Mouse (Mus musculus): ENCODE results near the gene Rab11fip5. TPM values are rescaled to one million over a fixed set of nuclear protein-coding genes. Genes with fewer than 3 reads are reported as not detected.

The Rab11fip5 gene
- polyA plus RNA-seq, 1 experiment from 2014 or later = 22.1 TPM

DNA sequence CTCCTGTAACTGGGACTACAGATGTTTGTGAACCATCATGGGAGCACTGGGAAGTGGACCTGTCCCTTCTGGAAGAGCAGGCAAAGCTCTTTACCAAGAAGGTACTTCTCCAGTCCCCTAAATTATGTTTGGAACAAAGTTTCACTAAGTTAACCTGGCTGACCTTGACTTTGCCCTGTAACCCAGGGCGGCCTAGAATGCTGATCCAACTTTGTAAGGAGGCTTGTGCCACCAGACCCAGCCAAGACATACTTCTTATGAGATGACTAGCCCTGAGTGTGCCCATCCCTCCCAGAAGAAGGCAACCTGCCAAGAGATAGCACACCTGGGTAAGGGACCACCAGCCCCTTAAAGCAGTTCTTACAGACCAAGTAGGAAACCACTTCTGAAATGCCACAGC is 15.6 kb downstream of the Rab11fip5 start:
- Histone ChIP-seq H3K9me3 (no peaks in the 10 kb centered on the region), H3K4me1 (peaks cover 4% of the 10 kb centered on the region; the same call in 1 of the 2 replicates), H3K36me3 (replicated peaks) (no peaks in the 10 kb centered on the region), H3K9ac (no peak overlapping the region), H3K27ac (no peak overlapping the region), H3K4me3 (no peak overlapping the region), H3K4me2 (no peak overlapping the region), H3K27me3 (replicated peaks) (no peaks in the 10 kb centered on the region)
- ATAC-seq (replicated peaks) = no peak
- WGBS = 85% methylated on average over 1 of the region's 1 CpGs

DNA sequence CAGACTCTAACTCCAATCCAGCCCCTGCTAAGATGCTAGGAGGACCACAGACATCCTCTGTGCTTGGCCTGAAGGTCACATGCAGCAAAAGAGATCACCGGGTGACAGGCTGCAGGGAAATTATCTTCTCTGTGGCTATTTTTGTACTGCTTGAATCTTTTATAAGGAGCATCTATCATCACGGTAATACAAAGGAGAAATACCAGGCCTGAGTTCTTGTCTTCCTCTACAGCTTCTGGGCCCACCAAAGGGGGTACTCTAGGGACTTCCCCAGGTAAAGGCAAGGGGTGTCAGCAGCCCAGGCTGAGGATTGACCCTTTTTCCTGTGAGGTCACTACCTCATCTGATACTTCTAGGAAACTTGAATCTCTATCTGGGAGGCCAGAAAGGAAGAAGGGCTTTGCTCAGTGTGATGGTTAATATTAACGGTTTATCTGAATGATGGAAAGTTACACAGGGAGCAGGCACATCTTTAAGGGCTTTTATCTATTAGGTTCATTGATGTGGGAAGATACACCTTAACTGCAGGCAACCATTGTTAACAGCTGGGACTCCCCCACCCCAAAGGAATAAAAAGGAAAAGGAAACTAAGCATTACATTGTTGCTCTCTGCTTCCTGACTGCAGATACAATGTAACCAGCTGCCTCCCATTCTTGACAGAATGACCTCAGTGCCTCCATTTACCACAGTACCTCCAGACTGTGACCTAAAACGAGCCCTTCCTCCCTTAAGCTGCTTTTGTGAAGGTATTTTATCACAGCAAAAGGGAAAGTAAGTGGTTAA is 17.6 kb downstream of the Rab11fip5 start:
- Histone ChIP-seq H3K36me3 (replicated peaks) (no peaks in the 10 kb centered on the region), H3K4me3 (no peak overlapping the region), H3K27ac (0 out of 2 replicates have a peak overlapping the region, but pooled peaks have one; percentile 25), H3K4me1 (peaks cover 4% of the 10 kb centered on the region; the same call in 1 of the 2 replicates), H3K9me3 (no peaks in the 10 kb centered on the region), H3K9ac (no peak overlapping the region), H3K4me2 (no peak overlapping the region), H3K27me3 (replicated peaks) (no peaks in the 10 kb centered on the region)
- 58% methylated on average over 4 of the region's 4 CpGs for WGBS
- ATAC-seq (replicated peaks) = no peak

DNA sequence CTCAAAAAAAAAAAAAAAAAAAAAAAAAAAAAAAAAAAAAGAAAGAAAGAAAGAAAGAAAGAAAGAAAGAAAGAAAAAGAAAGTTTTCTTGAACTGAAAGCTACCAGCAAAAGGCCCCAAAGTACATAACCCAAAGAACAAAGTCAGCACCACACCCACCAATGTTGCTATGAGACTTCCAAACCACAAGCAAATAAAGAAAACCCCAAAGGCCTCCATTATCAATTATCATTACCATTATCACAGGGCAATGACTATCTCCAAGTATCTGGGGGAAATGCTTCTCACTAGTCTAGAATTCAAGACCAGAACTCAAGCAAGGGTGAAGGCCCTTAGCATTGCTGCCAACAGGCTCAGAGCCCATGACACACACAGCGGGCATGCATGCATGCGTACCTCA is 18.7 kb downstream of the Rab11fip5 start:
- ATAC-seq (replicated peaks) = no peak
- H3K4me3 ChIP-seq = no peak overlapping the region
- no peaks in the 10 kb centered on the region for H3K9me3 ChIP-seq
- H3K36me3 ChIP-seq (replicated peaks) = no peaks in the 10 kb centered on the region
- H3K4me2 ChIP-seq = no peak overlapping the region
- WGBS = 94% methylated on average over 2 of the region's 2 CpGs
- H3K4me1 ChIP-seq = peaks cover 4% of the 10 kb centered on the region; the same call in 1 of the 2 replicates
- no peak overlapping the region for H3K9ac ChIP-seq
- H3K27ac ChIP-seq = no peak overlapping the region
- H3K27me3 ChIP-seq (replicated peaks) = no peaks in the 10 kb centered on the region

DNA sequence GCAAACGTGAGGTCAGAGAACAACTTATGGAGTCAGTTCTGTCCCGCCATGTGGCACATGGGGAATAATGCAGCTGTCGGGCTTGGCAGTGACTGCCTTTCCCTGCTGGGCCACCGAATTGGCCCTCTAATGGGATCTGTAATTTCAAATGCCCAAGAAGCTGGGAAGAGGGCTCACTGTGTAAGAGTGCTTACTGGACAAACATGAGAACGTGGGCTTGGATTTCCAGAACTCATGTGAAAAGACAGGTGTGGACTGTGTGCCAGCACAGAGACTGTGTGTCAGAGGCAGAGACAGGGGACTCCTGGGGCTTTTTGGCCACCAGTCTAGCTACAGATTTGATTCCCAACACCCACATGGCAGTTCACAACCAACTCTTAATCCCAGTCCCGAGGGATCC is 19.7 kb downstream of the Rab11fip5 start:
- no peak overlapping the region for H3K4me3 ChIP-seq
- no peaks in the 10 kb centered on the region for H3K36me3 ChIP-seq (replicated peaks)
- no peak overlapping the region for H3K4me2 ChIP-seq
- no peaks in the 10 kb centered on the region for H3K27me3 ChIP-seq (replicated peaks)
- no peaks in the 10 kb centered on the region for H3K9me3 ChIP-seq
- 64% methylated on average over 6 of the region's 6 CpGs for WGBS
- no peak overlapping the region for H3K27ac ChIP-seq
- ATAC-seq (replicated peaks) = no peak
- H3K9ac ChIP-seq = no peak overlapping the region
- peaks cover 4% of the 10 kb centered on the region; the same call in 1 of the 2 replicates for H3K4me1 ChIP-seq

DNA sequence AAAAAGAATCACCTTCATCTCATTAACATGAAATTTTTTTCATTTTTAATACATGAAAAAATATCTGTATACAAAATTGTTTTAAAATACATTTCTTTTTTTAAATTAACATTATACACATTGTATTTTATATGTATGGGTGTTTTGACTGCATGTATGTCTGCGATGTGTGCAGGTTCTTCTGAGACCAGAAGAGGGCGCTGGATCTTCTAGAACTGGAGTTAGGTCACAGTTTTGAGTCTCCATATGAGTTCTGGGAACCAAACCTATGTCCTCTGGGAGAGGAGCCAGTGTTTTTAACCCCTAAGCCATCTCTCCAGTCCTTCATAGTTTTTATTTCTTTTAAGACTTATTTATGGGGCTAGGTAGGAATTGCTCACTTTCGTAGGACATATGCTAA is 20.7 kb downstream of the Rab11fip5 start:
- Histone ChIP-seq H3K4me3 (no peak overlapping the region), H3K36me3 (replicated peaks) (no peaks in the 10 kb centered on the region), H3K9ac (no peak overlapping the region), H3K4me2 (no peak overlapping the region), H3K27ac (no peak overlapping the region), H3K9me3 (no peaks in the 10 kb centered on the region), H3K27me3 (replicated peaks) (no peaks in the 10 kb centered on the region), H3K4me1 (peaks cover 4% of the 10 kb centered on the region; the same call in 1 of the 2 replicates)
- no peak for ATAC-seq (replicated peaks)
- WGBS = 66% methylated on average over 3 of the region's 3 CpGs

DNA sequence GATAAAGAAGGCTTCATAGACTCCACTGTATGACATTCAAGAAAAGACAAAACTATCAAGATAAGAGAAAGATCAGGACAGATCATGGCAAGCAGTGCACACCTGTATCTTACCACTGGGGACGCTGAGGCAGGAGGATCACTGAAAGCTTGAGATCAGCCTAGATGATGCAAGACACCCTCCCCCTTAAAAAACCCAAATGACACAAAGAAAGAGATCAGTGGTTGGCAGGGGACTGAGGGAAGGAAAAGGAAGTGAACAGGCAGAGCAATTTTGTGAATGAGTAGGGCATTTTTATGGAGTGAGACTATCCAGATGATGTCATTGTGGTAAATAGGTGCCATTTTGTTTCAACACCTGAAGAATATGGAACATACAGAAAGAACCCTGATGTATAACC is 24.3 kb downstream of the Rab11fip5 start:
- WGBS = 88% methylated on average over 1 of the region's 1 CpGs

DNA sequence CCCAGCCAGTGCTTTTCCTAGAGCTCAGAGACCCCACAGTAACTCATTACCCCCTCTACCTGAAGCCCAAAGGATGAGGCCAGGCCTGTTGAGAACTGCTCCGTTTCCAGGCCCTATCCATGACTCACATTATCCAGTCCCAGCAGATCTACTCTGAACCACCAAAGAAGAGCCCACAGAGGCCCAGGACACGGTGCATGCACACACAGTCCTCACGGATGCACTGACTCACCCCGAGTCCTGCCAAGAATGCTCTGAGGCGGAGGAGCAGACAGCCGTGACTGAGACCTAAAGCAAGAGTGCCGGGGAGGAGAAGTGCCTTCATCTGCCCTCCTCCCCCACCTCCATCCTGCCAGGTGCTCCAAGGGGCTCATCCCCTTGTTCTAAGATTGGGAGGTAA is 25.2 kb downstream of the Rab11fip5 start:
- H3K9me3 ChIP-seq = no peaks in the 10 kb centered on the region
- H3K4me2 ChIP-seq = no peak overlapping the region
- no peak overlapping the region for H3K27ac ChIP-seq
- H3K36me3 ChIP-seq (replicated peaks) = 0 out of 2 replicates have a peak, but pooled peaks cover 6% of the 10 kb centered on the region
- H3K9ac ChIP-seq = no peak overlapping the region
- H3K4me1 ChIP-seq = no peaks in the 10 kb centered on the region
- H3K27me3 ChIP-seq (replicated peaks) = no peaks in the 10 kb centered on the region
- 51% methylated on average over 7 of the region's 7 CpGs for whole genome bisulfite sequencing
- no peak for ATAC-seq (replicated peaks)
- H3K4me3 ChIP-seq = no peak overlapping the region

More for the DNA sequence above, 24.3 kb downstream of the Rab11fip5 start:
- Histone ChIP-seq H3K4me2 (no peak overlapping the region), H3K27me3 (replicated peaks) (no peaks in the 10 kb centered on the region), H3K4me3 (no peak overlapping the region), H3K9me3 (no peaks in the 10 kb centered on the region), H3K27ac (no peak overlapping the region), H3K36me3 (replicated peaks) (0 out of 2 replicates have a peak, but pooled peaks cover 6% of the 10 kb centered on the region), H3K4me1 (no peaks in the 10 kb centered on the region), H3K9ac (no peak overlapping the region)
- ATAC-seq (replicated peaks) = no peak

DNA sequence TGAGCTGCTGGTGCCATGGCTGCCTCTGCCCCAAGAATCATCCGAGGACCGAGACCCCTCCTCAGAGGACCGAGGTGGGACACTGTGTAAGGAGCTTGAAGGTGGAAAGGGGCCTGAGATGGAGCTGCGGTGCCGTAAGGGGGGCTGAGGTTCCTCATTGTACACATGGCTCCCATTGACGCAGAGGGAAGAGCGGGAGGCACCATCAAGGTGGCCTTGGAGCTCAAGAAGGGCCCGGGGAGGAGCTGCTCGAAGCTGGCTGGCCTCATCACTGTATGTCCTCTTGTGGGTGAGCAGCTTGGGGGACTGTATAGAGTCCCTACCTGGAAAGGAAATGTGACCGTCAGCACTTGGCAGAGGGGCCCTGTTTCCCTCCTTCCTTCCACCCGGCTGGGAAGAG is 26.3 kb downstream of the Rab11fip5 start:
- no peak for ATAC-seq (replicated peaks)
- WGBS = 90% methylated on average over 11 of the region's 11 CpGs
- Histone ChIP-seq H3K36me3 (replicated peaks) (0 out of 2 replicates have a peak, but pooled peaks cover 6% of the 10 kb centered on the region), H3K4me2 (no peak overlapping the region), H3K4me3 (no peak overlapping the region), H3K9me3 (no peaks in the 10 kb centered on the region), H3K27me3 (replicated peaks) (no peaks in the 10 kb centered on the region), H3K9ac (no peak overlapping the region), H3K27ac (no peak overlapping the region), H3K4me1 (no peaks in the 10 kb centered on the region)

DNA sequence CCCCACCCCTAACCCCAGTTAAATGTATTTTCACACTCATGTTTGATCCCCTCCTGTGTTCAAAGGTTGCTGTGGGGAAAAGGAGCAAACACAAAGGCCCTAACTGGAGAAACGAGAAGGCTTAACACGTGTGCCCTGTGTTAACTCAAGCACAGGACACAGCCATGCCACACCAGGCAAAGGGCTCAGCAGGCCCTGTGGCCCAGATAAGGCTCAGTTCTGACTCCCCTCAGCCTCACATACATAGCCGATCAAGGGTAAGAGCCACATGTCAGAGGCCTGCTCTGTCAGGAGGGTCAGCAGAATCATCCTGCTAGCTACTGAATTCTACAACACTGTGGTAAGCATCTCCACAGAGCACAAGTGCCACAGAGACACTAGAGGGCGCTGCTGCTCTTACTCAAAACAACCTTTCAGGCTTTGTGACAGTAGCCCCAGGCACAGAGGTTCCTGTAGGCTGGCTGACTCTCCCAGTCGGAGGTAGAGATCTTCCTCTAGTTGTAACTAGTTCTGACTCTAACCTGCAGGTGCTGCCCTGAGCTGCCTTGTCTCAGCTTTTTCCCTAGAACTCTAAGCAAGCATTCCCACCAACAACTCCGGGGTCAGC is 28.3 kb downstream of the Rab11fip5 start:
- Histone ChIP-seq H3K4me1 (no peaks in the 10 kb centered on the region), H3K9ac (no peak overlapping the region), H3K4me2 (no peak overlapping the region), H3K4me3 (no peak overlapping the region), H3K27me3 (replicated peaks) (no peaks in the 10 kb centered on the region), H3K27ac (no peak overlapping the region), H3K36me3 (replicated peaks) (0 out of 2 replicates have a peak, but pooled peaks cover 13% of the 10 kb centered on the region), H3K9me3 (no peaks in the 10 kb centered on the region)
- ATAC-seq (replicated peaks) = peak; percentile 62
- 39% methylated on average over 6 of the region's 6 CpGs for WGBS

DNA sequence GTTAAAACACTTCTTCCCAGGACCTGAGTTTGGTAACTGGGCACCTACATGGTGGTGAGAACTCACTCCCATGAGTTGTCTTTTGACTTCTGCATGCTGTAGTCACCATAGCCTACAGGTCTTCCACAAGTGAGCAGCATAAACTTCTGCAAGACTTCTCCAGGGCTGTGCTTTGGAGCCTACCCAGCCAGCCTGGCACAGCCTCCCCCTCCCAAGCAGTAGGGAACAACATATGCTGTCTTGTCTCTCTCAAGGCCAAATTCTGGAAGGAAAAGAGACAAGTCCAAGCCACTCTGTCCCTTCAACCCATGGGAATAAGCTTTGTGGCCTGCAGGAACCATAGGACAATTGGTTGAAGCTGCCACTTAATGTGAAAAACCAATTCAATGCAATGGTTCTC is 29.5 kb downstream of the Rab11fip5 start:
- no peak overlapping the region for H3K4me2 ChIP-seq
- H3K4me1 ChIP-seq = no peaks in the 10 kb centered on the region
- H3K9me3 ChIP-seq = no peaks in the 10 kb centered on the region
- H3K9ac ChIP-seq = no peak overlapping the region
- no peak for ATAC-seq (replicated peaks)
- no peak overlapping the region for H3K27ac ChIP-seq
- no peak overlapping the region for H3K4me3 ChIP-seq
- no peaks in the 10 kb centered on the region for H3K27me3 ChIP-seq (replicated peaks)
- H3K36me3 ChIP-seq (replicated peaks) = 0 out of 2 replicates have a peak, but pooled peaks cover 13% of the 10 kb centered on the region

DNA sequence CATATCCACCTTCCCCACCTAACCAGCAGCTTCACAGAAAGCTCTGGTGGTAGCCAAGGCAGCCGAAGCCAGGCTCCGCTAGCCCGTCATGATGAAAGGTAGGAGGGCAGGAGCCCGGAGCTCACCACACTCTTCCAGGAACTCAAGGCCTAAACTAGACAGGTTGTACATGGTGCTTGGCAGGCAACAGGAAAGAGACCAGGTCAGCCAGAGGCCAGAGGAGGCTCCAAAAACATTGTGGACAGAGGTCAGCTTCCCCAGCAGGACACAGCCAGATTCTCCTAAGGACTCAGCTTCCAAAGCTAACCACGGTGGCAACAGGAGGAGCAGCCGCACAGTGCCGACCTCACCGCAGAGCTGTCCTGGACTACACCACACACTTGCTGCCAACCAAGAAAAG is 31.4 kb downstream of the Rab11fip5 start:
- 86% methylated on average over 8 of the region's 8 CpGs for WGBS
- H3K36me3 ChIP-seq (replicated peaks) = 0 out of 2 replicates have a peak, but pooled peaks cover 13% of the 10 kb centered on the region
- H3K27me3 ChIP-seq (replicated peaks) = no peaks in the 10 kb centered on the region
- no peak overlapping the region for H3K4me2 ChIP-seq
- H3K9ac ChIP-seq = no peak overlapping the region
- no peaks in the 10 kb centered on the region for H3K4me1 ChIP-seq
- no peak overlapping the region for H3K27ac ChIP-seq
- no peak for ATAC-seq (replicated peaks)
- H3K4me3 ChIP-seq = no peak overlapping the region
- no peaks in the 10 kb centered on the region for H3K9me3 ChIP-seq

DNA sequence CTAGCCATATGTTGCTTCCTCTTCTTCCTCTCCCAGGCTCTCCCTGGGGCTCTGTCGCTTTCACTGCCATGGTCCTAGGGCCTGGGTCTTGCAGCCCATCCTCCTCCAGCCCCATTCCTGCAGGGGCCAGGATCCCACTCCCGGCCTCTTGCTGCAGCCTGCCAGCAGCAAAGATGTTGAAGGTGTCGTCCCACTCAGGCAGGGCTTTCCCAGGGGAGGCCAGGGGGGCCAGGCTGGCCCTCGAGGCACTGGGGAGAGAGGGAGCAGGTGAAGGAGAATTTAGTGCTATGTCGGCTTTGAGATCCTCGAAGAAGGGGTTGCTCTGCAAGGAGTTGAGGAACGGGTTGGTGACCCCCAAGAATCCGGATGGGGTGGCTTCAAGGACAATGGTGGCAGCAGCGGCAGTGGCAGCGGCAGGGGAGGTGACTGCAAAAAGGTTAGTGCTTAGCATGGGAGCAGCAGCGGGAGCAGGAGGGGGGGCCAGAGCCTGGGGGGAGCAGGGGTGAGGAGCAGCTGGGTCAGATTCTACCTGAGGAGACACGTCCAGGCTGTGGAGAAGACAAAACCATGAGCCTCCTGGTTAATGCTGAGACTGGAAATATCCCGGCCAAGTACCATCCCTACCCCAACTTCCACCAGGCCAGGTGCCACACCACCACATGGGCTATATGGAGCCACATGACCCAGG is 32.5 kb downstream of the Rab11fip5 start:
- 76% methylated on average over 13 of the region's 13 CpGs for WGBS
- Histone ChIP-seq H3K4me3 (no peak overlapping the region), H3K27me3 (replicated peaks) (no peaks in the 10 kb centered on the region), H3K27ac (no peak overlapping the region), H3K36me3 (replicated peaks) (0 out of 2 replicates have a peak, but pooled peaks cover 6% of the 10 kb centered on the region), H3K4me1 (no peaks in the 10 kb centered on the region), H3K9me3 (no peaks in the 10 kb centered on the region), H3K4me2 (no peak overlapping the region), H3K9ac (no peak overlapping the region)
- no peak for ATAC-seq (replicated peaks)

All from midbrain, embryonic 15.5 days (tissue).